Mouse (Mus musculus) embryonic facial prominence, embryonic 11.5 days (tissue): Measurements from ENCODE around the gene Gpbar1. TPM values are rescaled to one million over a fixed set of nuclear protein-coding genes. Genes with fewer than 3 reads are reported as not detected.

Experiments
- ATAC-seq: fragments of 200-750 bp; cut with Nextera tagmentation; replicated peaks from 2 replicates; pipeline ENCODE4 v1.8.0; 2017; ENCODE audit warnings: low read depth; ENCODE audit not compliant: insufficient number of reproducible peaks, low FRiP score, low TSS enrichment
- DNase-seq: peaks from one replicate; pipeline ENCODE4 v3.0.0-alpha.2; 2015; ENCODE audit warnings: low spot score
- H3K27ac ChIP-seq: fragments of 300-500 bp; sonication (generic); replicated peaks from 2 replicates; pipeline ENCODE4 v1.5.1; 2014; ENCODE audit warnings: mild to moderate bottlenecking, low read depth, low read length, control low read depth
- H3K27me3 ChIP-seq: fragments of 300-500 bp; sonication (generic); 2 replicates; pipeline ENCODE4 v1.6.1; 2014; ENCODE audit warnings: mild to moderate bottlenecking, low read length, moderate library complexity, mixed read lengths; ENCODE audit not compliant: control insufficient read depth, insufficient read depth
- H3K36me3 ChIP-seq: fragments of 300-500 bp; sonication (generic); replicated peaks from 2 replicates; pipeline ENCODE4 v1.6.1; 2014; ENCODE audit warnings: low read depth, mild to moderate bottlenecking, low read length, moderate library complexity, mixed read lengths; ENCODE audit not compliant: control insufficient read depth, insufficient read depth
- H3K4me1 ChIP-seq: fragments of 300-500 bp; sonication (generic); 2 replicates; pipeline ENCODE4 v1.6.1; 2014; ENCODE audit warnings: low read length, mixed read lengths; ENCODE audit not compliant: control insufficient read depth, insufficient read depth
- H3K4me2 ChIP-seq: fragments of 300-500 bp; sonication (generic); 2 replicates; pipeline ENCODE4 v1.6.1; 2014; ENCODE audit warnings: low read depth, mild to moderate bottlenecking, control low read depth, low read length, moderate library complexity
- H3K4me3 ChIP-seq: fragments of 300-500 bp; sonication (generic); 2 replicates; pipeline ENCODE4 v1.5.1; 2014; ENCODE audit warnings: low read depth, low read length, control low read depth
- H3K9ac ChIP-seq: fragments of 300-500 bp; sonication (generic); replicated peaks from 2 replicates; pipeline ENCODE4 v1.6.1; 2014; ENCODE audit warnings: mild to moderate bottlenecking, control low read depth, low read length
- H3K9me3 ChIP-seq: fragments of 300-500 bp; sonication (generic); replicated peaks from 2 replicates; pipeline ENCODE4 v1.6.1; 2016; ENCODE audit warnings: mild to moderate bottlenecking, low read length, inconsistent platforms, mixed read lengths; ENCODE audit not compliant: control insufficient read depth
- WGBS: fragments of 180-500 bp; shearing (Covaris S2); extraction: QIAGEN DNeasy Blood & Tissue Kit; methylation state at CpG from one replicate; pipeline ENCODE4 v1.1.7; 2014; 5-methylcytosine and 5-hydroxymethylcytosine counted together
- polyA plus RNA-seq: library from polyadenylated mRNA; unstranded; fragments of >200 nt; fragmentation: Nextera tagmentation; extraction: Ambion mirVana; gene quantifications from 2 replicates; pipeline ENCODE4 v1.2.1, GENCODE M21; 2014

The Gpbar1 gene
- polyA plus RNA-seq, 1 experiment from 2014 or later, result 0.91 TPM

GRCm38 (mm10) chr1:74239618-74240017 lies 38.7 kb upstream of the Gpbar1 start:
- Histone ChIP-seq H3K4me2 (no peak overlapping the region), H3K27ac (no peak overlapping the region), H3K27me3 (no peaks in the 10 kb centered on the region), H3K9ac (no peak overlapping the region), H3K36me3 (no peaks in the 10 kb centered on the region), H3K4me3 (no peak overlapping the region), H3K4me1 (0 out of 2 replicates have a peak, but pooled peaks cover 3% of the 10 kb centered on the region), H3K9me3 (no peaks in the 10 kb centered on the region)
- ATAC-seq (no peak), DNase-seq (no peak)
- WGBS, result 66% methylated on average over 11 of the region's 11 CpGs

GRCm38 (mm10) chr1:74240311-74240710 lies 38.0 kb upstream of the Gpbar1 start:
- peak; percentile 17 for DNase-seq

DNA sequence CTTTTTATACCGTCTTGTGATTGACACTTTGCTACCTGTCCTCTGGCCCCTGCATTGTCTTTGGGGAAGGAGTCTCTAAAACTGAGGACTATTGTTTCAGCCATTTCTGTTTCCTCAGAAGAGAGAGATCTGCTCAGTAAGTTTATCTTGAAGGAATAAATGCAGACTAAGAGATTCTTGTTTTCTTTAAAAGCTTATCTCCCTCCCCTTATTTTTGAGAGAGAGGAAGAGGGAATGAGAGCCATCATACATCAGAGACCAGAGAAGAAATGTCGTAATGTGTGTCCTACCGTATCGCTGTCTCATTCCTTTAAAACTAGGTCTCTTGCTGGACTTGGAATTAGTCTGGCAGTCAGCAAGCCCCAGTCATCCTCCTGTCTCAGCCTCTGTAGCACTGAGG lies 37.5 kb upstream of the Gpbar1 start:
- H3K4me3 ChIP-seq, result no peak overlapping the region
- H3K9ac ChIP-seq, result no peak overlapping the region
- no peak for ATAC-seq
- H3K27ac ChIP-seq, result no peak overlapping the region
- DNase-seq, result no peak
- H3K4me1 ChIP-seq, result 0 out of 2 replicates have a peak, but pooled peaks cover 3% of the 10 kb centered on the region
- no peaks in the 10 kb centered on the region for H3K9me3 ChIP-seq
- no peaks in the 10 kb centered on the region for H3K27me3 ChIP-seq
- 92% methylated on average over 4 of the region's 4 CpGs for WGBS
- H3K36me3 ChIP-seq, result no peaks in the 10 kb centered on the region
- no peak overlapping the region for H3K4me2 ChIP-seq

More at GRCm38 (mm10) chr1:74240311-74240710, 38.0 kb upstream of the Gpbar1 start:
- Histone ChIP-seq H3K9ac (no peak overlapping the region), H3K4me2 (no peak overlapping the region), H3K4me3 (no peak overlapping the region), H3K27ac (no peak overlapping the region), H3K27me3 (no peaks in the 10 kb centered on the region), H3K4me1 (0 out of 2 replicates have a peak, but pooled peaks cover 3% of the 10 kb centered on the region), H3K36me3 (no peaks in the 10 kb centered on the region), H3K9me3 (no peaks in the 10 kb centered on the region)
- WGBS, result 67% methylated on average over 6 of the region's 6 CpGs
- ATAC-seq, result no peak

GRCm38 (mm10) chr1:74245525-74245924 lies 32.8 kb upstream of the Gpbar1 start:
- no peaks in the 10 kb centered on the region for H3K36me3 ChIP-seq
- no peaks in the 10 kb centered on the region for H3K9me3 ChIP-seq
- no peak overlapping the region for H3K4me3 ChIP-seq
- no peak overlapping the region for H3K9ac ChIP-seq
- ATAC-seq (no peak), DNase-seq (no peak)
- H3K27me3 ChIP-seq, result no peaks in the 10 kb centered on the region
- no peak overlapping the region for H3K27ac ChIP-seq
- 0 out of 2 replicates have a peak, but pooled peaks cover under 1% of the 10 kb centered on the region for H3K4me1 ChIP-seq
- no peak overlapping the region for H3K4me2 ChIP-seq
- 78% methylated on average over 2 of the region's 2 CpGs for WGBS

- Histone ChIP-seq H3K4me2 (no peak overlapping the region), H3K4me3 (no peak overlapping the region), H3K9ac (no peak overlapping the region), H3K27me3 (no peaks in the 10 kb centered on the region), H3K9me3 (no peaks in the 10 kb centered on the region), H3K36me3 (peaks cover 6% of the 10 kb centered on the region), H3K27ac (no peak overlapping the region), H3K4me1 (no peaks in the 10 kb centered on the region)
- 77% methylated on average over 1 of the region's 1 CpGs for WGBS
- ATAC-seq (no peak), DNase-seq (no peak)
These were observed 29.6 kb upstream of the Gpbar1 start for GRCm38 (mm10) chr1:74248799-74249198.

DNA sequence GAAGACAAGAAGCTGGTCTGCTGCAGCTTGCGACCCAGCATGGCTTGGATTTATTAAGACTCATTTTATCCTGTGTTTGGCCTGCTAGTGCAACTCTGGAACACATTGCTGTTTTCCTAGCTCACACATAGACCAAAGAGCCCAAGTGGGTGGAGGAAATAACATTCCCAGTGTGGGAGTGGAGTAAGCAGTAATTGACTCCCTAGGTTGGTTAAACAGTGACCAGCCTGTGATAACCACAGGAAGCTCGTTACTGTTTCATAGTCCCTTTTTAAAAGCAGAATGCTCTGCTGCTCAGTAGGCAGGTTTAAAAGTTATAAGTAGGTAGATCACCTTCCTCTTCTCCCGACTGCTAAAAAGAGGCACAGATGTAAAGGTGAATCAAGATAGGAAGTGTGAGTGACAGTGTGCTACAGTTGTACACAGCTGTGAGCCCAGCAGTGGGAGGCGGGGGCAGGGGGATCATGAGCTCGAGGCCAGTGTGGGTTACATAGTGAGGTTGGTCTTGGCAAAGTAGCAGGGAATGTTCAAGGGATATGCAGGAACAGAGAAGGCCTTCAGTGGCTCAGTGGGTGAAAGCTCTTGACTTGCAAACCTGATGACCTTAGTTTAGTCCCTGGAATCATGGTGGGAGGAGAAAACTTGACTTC lies 28.9 kb upstream of the Gpbar1 start:
- Histone ChIP-seq H3K4me2 (no peak overlapping the region), H3K9ac (no peak overlapping the region), H3K27ac (no peak overlapping the region), H3K9me3 (no peaks in the 10 kb centered on the region), H3K27me3 (no peaks in the 10 kb centered on the region), H3K36me3 (peaks cover 6% of the 10 kb centered on the region), H3K4me3 (no peak overlapping the region), H3K4me1 (no peaks in the 10 kb centered on the region)
- DNase-seq (no peak), ATAC-seq (no peak)
- WGBS, result 87% methylated on average over 5 of the region's 5 CpGs

- no peak for DNase-seq
- no peak overlapping the region for H3K4me3 ChIP-seq
- WGBS, result 88% methylated on average over 4 of the region's 4 CpGs
- no peak for ATAC-seq
- no peaks in the 10 kb centered on the region for H3K9me3 ChIP-seq
- H3K4me1 ChIP-seq, result no peaks in the 10 kb centered on the region
- peaks cover 6% of the 10 kb centered on the region for H3K36me3 ChIP-seq
- no peak overlapping the region for H3K9ac ChIP-seq
- H3K4me2 ChIP-seq, result no peak overlapping the region
- H3K27me3 ChIP-seq, result no peaks in the 10 kb centered on the region
- no peak overlapping the region for H3K27ac ChIP-seq
These were observed 28.3 kb upstream of the Gpbar1 start for GRCm38 (mm10) chr1:74250096-74250495.

- Histone ChIP-seq H3K27ac (no peak overlapping the region), H3K4me1 (no peaks in the 10 kb centered on the region), H3K4me2 (no peak overlapping the region), H3K9ac (no peak overlapping the region), H3K9me3 (no peaks in the 10 kb centered on the region), H3K36me3 (peaks cover 6% of the 10 kb centered on the region), H3K27me3 (no peaks in the 10 kb centered on the region), H3K4me3 (no peak overlapping the region)
- no peak for ATAC-seq
- no peak for DNase-seq
- WGBS, result 95% methylated on average over 8 of the region's 8 CpGs
These were observed 22.5 kb upstream of the Gpbar1 start for GRCm38 (mm10) chr1:74255704-74256345.
